Mouse (Mus musculus) right cerebral cortex, postnatal 25 days (tissue): ENCODE measurements at regions not wholly inside any gene's neighbourhood (a gene's known extent, or its start where the extent isn't known, plus 50 kb on each side); places are given as distances from the start of the nearest gene placed in this dataset.

Experiments
- DNase-seq: peaks from one replicate; pipeline ENCODE4 v3.0.0; 2022

GRCm38 (mm10) chr9:116511450-116511849 lies 336.3 kb upstream of the Tgfbr2 start:
- no peak for DNase-seq

DNA sequence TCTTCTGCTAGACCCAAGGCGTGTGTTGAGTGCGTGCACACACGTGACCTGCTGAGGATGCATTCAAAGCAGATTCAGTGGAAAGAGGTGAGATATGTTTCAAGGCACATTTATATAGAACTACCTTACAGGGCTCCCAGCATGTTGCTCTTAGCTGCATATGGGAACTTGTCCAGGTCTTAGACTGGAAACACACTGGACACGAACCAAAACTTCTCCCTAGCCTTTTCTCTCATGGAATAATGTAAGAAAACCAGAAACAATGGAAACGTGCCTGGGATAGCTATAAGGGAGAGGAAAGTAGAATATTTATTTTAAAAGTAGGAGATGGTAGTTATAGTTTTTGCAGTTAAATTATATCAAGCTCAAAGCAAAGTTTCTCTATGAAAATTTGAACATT lies 332.6 kb upstream of the Tgfbr2 start:
- DNase-seq, result no peak

- peak; percentile 54 for DNase-seq
Observed at GRCm38 (mm10) chr9:116502831-116503230, 327.7 kb upstream of the Tgfbr2 start.

- no peak for DNase-seq
Observed at GRCm38 (mm10) chr9:116500951-116501350, 325.8 kb upstream of the Tgfbr2 start.

GRCm38 (mm10) chr9:116491227-116491626 lies 316.1 kb upstream of the Tgfbr2 start:
- DNase-seq, result no peak

DNA sequence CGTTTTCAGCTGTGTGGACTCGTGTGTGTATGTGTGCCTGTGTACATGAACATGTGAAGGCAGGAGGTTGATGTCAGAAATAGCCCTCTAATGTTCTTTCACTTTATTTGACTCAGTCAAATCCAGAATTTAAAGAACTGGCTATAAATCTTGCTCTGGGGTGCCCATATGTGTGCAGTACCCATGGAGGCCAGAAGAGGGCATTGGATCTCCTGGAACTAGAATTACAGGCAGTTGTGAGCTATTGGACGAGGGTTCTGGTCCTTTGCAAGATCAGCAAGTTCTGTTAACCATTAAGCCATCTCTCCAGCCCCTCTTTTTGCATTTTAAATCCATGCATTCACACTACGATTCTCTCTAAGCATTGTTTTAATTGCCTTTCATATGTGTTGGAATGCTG lies 314.6 kb upstream of the Tgfbr2 start:
- DNase-seq, result peak; percentile 13

DNA sequence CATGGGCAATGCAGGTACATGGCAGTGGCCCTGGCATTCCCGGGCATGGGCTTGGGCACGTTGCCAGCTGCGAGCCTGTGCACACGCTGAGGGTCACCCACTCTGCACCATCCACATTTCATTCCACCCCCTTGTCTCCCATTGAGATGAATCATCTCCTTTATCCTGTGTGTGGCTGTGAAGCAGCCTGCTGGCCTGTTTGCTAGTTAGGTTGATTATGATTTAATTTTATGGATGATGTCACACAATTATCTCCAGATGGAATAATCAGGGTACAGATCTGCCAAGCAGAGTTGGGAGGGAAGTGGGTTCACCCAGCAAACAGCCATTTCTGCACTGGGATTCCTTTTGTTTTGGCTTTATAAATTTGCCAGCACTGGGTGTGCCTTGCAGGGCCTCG lies 314.1 kb upstream of the Tgfbr2 start:
- no peak for DNase-seq

DNA sequence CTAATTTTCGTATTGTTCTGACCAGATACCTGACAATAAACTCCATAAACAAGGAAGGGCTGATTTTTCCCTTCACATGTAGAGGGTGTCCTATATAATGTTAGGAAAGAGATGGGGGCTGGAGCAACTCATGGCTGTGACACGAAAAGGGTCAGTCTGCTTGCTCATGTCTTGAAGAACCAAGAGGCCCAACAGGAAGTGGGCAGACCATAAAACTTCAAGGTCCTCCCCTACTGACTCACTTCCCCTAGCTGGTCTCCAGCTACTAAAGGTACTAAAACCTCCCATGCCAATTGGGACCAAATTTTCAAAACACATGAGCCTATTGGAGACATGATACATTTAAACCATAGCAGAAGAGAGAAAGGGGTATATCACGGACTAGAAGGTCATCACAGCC lies 302.1 kb upstream of the Tgfbr2 start:
- no peak for DNase-seq

DNA sequence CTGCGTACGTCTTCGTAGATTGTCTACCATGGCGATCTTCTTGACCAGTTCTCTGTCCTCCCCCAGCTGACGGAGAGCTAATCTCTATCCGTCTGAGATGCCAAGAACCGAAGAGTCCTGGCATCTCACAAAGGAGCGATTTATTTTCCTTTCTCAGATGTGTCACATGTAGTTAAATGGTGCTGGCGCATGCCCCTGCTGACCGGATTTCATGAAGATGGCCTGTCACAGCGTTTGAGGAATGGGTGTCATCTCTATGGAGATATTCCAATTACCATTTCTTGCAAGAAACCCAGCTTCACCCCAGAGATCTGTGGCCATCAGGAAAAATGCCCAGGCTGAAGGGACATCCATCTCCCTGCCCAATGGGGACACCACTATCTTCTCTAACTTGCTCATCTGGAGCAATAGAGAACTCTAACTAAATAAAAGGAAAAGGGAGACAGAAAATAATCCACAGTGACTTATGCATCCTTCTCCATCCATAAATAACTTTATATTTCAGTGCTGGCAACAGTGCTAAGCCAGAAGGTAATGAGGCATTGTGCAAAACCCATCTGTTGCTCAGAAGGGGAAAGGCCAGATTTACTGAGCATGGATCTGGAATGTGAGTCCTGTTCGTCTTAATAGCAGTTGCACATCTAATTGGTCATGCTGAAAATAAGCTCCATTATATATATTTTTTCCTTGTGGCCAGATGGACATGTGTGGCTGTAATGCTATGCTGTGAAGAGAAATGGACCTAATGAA lies 300.2 kb upstream of the Tgfbr2 start:
- no peak for DNase-seq

GRCm38 (mm10) chr9:116472855-116473254 lies 297.7 kb upstream of the Tgfbr2 start:
- DNase-seq, result no peak

DNA sequence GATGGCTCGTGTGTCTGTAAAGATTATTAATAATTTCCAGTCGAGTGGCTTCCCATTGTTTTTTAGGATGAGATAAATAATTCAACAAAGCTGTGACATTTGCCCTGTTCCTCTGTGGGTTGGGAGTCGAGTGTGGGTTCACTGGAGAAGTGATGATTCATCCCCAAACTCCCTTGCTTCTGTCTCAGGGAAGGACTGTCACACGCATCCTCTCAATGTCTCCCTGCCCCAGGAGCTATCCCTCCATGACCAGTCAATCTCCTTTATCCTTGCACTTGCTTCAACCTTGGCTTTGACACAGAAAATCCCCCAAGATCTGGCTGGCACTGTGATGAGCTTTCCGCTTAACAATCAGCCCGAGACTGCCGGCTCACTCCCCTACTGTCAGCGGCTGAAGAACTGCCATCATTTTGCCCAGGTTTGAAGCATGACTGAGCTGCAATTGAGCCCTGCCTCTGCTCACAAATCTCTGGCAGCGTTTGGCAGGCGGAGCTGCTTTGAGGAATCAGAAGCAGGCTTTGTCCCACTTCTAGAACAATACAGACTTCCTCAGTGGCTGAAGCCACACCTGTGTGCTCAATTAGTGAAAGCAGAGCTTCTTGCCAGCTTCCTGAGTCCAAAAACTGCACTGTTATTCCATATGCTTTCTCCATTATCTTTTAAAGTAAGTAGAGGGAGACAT lies 293.6 kb upstream of the Tgfbr2 start:
- DNase-seq, result no peak

DNA sequence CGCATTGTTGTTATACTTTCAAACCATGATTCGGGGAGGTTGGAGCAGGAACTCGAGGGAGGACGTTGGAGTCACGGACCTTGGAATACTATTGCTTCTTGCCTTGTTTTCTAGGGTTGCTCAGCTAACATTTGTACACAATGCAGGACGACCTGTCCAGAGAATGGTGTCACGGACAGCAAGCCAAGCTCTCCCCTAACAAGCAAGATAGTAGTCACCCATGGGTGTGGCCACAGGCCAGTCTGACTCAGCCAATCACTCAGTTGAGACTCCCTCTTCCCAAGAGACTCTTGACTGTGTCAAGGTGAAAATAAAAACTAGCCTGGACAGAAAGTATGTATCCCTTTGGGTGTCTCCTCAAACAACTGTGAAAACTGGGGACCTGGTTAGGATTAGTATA lies 291.2 kb upstream of the Tgfbr2 start:
- no peak for DNase-seq

- DNase-seq, result no peak
Observed at GRCm38 (mm10) chr9:116464626-116465025, 289.5 kb upstream of the Tgfbr2 start.

DNA sequence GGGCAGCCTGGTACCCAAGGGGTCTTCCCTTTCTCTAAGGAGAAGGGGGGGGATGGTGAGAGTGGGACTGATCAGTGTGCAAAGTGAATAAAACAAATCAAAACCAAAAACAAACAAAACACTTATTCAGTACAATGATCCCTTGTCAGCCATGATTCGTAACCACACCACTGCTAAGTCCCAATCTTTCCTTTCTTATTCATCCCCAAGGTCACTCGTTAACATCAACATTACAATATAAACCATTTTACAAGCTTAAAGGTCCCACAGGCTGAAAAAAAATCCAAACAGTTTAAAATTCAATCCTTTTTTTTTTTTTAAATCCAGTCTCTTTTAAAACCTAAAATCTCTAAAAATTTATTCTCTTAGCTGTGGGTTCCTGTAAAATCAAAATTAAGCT lies 287.1 kb upstream of the Tgfbr2 start:
- DNase-seq, result no peak

GRCm38 (mm10) chr9:116460022-116460421 lies 284.9 kb upstream of the Tgfbr2 start:
- no peak for DNase-seq

DNA sequence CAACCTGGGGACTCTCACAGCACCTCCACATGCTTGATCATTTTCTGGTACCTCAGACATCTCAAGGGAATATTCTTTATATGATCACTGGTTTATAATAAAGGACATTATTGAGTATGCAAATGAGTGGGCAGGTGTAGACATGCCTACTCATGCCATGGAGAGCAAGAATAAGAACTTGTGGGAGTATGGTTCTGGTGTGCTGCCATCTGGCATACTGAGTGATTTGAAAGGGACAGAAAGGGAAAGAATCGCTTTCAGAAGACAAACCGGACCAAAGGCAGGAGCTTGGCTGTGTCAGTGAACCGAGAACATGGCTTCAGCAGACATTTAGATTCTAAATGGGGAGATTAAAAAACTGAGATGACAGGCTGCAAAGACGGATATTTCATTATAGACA lies 276.9 kb upstream of the Tgfbr2 start:
- DNase-seq, result peak; percentile 17

DNA sequence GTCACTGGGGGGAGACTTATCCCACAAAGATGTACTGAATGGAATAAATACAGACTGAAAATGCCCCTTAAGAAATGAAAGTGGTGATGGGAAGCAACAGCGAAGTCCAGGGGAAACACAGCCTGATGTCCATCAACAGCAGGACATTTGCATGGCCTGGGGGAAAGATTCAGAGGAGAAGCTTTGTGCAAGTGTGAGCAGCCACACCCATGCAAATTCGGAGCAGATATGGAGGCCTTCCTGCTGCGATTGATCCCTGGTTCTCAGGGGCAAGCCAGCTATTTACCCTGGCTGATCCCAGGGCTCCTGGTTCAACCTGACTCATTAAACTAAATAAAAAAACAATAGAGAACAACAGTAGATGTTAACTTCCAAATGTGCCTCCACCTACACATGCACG lies 275.7 kb upstream of the Tgfbr2 start:
- DNase-seq, result no peak

GRCm38 (mm10) chr9:116447734-116448133 lies 272.6 kb upstream of the Tgfbr2 start:
- no peak for DNase-seq

- no peak for DNase-seq
Observed at GRCm38 (mm10) chr9:116438580-116438979, 263.4 kb upstream of the Tgfbr2 start.

- no peak for DNase-seq
Observed at GRCm38 (mm10) chr9:116434414-116434813, 259.3 kb upstream of the Tgfbr2 start.

DNA sequence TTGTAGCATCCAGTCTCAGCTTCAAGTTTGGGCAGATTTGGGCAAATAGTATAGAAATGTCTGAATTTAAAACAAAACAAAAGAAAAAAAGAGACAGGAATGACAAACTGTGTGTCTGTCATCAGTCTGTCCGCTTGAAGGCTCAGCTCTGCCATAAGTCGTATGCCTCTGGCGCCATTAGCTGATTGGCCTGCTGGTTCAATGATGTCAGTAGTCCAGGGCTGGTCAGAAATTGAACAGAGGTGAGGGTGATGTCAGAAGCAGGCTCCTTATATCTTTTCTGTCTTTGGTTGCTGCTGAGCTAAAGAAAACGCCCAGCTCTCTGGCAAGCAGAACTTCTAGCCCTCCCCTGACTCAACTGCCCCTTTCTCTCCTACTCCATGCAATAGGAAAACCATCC lies 253.9 kb upstream of the Tgfbr2 start:
- no peak for DNase-seq

DNA sequence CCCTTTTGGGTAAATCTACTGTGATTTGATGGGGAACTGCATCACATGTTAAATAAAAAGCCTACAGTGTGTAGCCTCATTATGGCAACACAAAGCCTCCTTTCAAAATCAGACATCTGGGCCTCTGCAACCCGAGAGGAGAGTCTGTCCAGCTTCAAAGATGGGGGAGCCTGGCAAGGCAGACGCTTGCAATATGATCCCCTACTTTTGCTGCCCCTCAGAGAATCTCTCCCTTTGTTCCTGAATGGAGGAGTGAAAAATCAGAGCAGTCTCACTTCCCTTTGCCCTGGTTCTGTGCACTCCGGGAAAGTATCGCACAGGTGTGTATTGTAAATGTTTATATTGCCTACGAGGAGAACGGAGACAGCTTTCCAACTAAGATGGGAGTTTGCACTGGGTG lies 253.3 kb upstream of the Tgfbr2 start:
- DNase-seq, result no peak

DNA sequence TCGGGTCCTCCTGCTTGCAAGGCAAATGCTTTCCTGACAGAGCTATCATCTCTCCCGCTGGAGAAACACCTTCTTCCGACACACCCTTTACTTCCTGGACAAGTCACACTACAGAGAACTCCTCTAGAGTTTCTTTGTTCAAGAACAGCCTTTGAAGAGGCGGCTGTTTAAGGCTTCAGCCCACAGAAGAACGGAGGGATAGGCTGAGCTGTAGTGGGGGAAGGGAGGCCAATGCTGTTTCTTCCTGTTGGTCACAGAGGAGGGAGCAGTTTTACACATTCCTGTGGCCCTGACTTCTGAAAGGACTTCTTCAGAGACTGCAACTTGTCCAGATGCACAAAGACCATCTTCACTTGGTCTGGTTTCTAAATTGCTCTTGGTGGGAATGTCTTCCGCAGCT lies 252.1 kb upstream of the Tgfbr2 start:
- peak; percentile 8 for DNase-seq

GRCm38 (mm10) chr9:116426269-116426999 lies 251.3 kb upstream of the Tgfbr2 start:
- peak; percentile 67 for DNase-seq
